Mouse (Mus musculus) olfactory bulb, adult 2 months (tissue): ENCODE results near the gene Fcho1.
"Not testable (repeated sequence)": the region's sequence is repeated elsewhere in the genome, so short reads cannot be mapped to it uniquely, and the experiment has no call there.

Experiments
- CTCF ChIP-seq: fragments of 200-500 bp; IDR thresholded peaks from 2 replicates; pipeline ENCODE4 v1.5.1; 2012; ENCODE audit warnings: low read depth, mild to moderate bottlenecking, low read length, moderate library complexity; ENCODE audit not compliant: insufficient read depth
- POLR2A ChIP-seq: fragments of 200-500 bp; IDR thresholded peaks from 2 replicates; pipeline ENCODE4 v1.6.1; 2012; ENCODE audit warnings: mild to moderate bottlenecking, low read depth, low read length, moderate library complexity; ENCODE audit not compliant: insufficient read depth

GRCm38 (mm10) chr8:71751337-71751886 is 25.9 kb upstream of the Fcho1 start:
- TF ChIP-seq CTCF, POLR2A: not testable (repeated sequence)
